Mouse (Mus musculus) G1E-ER4 (cell line): ENCODE measurements around the gene Bach2. TPM values are rescaled to one million over a fixed set of nuclear protein-coding genes. Genes with fewer than 3 reads are reported as not detected.

ENCODE experiments used
- GATA1 ChIP-seq: IDR thresholded peaks from one replicate; pipeline ENCODE4 v1.8.0; 2012; ENCODE audit warnings: low read length, inconsistent platforms
- polyA plus RNA-seq: library from polyadenylated mRNA; stranded (reverse); fragments of >175 nt; gene quantifications from 2 replicates; pipeline ENCODE4 v1.2.3, GENCODE M21; 2012

The Bach2 gene
- polyA plus RNA-seq, 1 experiment, result not detected

DNA sequence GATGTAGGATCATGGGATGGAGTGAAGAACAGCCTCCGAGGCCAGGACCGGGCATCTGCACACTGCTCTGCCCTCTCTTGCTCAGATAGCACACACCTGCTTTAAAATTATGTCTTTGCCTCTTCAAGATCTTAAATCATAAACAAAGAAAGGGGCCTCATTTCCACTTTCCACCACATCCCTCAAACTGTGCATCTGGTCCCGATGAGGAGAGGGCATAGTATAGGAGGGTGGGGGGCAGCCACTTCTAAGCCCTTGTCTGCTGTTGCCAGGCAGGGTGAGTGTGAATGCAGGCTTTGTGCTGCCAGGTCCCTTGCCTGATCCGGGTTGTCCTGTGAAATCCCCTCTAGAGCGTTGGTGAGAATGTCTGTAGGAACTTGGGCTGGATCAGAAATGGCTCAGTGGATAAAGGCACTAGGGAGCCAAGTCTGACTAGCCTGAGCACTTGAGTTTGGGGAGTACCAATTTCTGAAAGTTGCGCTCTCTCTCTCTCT, 3.6 kb downstream of the Bach2 start:
- no peak for TF ChIP-seq GATA1

DNA sequence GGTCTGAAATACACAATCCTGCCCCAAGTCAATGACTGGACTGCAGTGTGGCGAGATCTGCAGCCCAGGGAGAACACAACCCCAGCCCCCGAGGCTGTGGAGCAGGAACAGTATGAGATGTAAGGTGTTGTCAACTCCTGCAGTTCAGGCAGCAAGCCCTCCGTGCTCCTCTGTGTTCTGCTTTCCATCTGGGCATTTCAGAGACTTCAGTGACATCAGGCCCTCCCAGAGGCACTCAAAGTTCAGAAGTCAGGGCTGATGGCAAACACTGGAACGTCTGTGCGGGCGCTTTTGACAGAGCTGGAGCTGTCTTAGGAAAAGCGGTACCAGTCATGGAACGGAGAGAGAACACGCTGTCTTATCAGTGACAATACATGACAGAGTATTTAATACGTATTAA, 4.9 kb downstream of the Bach2 start:
- TF ChIP-seq GATA1, result no peak

DNA sequence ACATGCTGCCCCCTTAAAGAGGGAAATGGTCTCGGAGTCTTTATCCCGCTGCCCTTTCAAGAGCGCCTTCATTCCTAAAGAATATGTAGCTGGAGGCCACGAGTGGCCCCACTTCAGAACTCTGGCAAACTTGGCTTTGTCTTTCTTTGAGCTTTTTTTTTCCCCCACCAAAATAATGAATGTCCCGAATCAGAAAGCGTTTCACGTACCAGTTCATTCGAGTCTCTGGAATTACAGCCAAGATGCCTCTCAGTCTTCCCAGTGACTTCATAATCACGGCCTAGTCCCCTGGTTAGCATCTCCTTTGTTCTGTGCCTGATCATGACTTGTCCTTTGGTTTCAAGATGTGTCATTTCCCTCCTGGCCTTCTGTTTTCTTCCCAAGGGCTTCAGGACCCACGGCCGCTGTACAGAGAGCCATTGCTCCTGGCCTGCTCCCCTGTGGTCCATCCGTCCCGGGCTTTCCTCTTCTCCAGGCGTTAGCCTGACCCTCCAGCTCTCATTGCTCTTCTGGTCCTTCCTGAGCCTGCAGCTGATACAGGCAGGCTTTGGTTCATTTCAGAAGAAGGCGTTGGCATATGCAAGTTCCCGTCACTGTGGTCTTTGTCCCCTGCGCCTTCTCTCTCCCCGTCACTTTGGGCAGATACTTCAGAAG, 5.6 kb downstream of the Bach2 start:
- no peak for TF ChIP-seq GATA1

DNA sequence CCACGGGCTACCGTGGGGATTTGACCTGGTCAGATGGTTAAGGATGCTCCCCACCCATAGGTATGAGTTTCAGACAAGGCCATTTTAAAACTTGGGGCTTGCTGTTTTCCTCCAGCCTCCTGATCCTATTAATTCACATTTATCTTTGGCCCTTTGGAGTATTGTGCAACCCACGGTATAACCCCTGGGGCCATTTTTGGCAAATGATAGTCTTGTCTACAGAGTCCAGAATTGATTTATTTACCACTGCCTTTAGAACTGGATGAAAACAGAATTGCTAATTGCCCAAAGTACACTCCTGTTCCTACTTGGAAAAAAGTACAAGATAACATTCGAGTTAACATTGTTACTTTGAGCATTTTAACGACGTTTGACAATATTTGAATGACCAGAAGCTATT, 7.0 kb downstream of the Bach2 start:
- TF ChIP-seq GATA1, result no peak

DNA sequence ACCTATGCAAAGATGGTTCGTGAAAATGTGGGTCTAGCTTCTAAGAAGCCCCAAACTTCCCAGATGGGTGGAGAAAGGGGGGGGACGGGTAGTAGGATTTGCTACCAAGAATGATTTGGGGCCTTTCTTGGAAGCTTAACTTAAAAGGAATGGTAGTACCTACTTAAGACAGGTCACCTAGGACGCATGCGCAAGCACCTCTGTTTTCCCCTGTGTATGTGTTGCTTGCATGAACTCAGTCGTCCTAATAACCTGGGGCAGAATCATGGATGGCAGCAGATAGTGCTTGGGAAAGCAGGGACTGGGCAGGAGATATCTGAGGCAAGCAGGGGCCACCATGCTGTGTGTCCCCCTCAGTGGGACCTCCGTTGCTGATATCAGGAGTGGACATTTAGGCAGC, 7.4 kb downstream of the Bach2 start:
- no peak for TF ChIP-seq GATA1

DNA sequence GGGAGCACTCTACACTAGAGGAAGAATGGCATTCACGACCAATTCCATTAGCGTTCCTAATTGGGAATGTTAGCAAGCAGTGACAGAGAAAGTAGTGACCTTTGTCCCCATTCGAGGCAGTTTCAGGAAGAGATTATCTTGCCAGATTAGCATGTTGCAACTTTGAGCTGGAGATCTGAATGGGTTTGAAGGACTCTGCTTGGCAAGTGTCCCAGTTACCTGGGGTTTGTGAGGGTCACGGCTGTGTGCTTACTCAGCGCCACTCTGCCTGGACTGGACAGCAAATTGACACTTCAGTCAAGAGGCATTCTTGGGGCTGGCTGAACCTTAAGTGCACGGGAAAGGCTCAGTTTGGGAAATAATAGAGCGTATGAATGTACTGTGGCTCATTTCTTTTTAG, 8.2 kb downstream of the Bach2 start:
- no peak for TF ChIP-seq GATA1

DNA sequence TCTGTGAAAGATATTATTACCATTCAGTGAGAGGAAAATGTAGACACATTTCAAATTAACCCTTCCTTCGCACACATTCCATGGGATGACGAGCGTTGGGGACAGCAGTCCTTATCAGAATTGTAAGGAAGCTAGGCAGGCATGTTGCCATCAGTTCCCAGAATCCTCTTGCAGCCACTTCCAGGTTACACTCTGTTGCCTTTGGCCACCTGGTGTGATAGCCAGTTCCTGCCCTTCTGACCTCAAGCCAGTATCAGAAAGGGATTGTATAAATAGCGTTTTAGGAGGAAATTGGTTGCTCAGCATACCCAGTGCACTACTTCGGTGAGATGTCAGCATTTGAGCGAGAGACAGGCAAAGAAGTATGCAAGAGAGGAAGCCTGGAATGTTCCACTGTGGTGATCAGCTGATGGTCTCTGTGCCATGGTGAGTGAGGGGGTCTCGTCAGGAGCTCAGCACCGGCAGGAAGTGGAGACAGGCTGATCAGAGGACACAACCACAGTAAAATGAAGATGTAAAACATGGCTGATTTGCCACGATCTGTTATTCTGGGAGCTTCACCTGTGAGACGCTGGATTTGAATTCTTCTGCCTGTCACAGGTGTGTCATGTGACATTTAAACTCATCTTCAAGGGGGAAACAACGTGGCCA, 9.0 kb downstream of the Bach2 start:
- no peak for TF ChIP-seq GATA1

DNA sequence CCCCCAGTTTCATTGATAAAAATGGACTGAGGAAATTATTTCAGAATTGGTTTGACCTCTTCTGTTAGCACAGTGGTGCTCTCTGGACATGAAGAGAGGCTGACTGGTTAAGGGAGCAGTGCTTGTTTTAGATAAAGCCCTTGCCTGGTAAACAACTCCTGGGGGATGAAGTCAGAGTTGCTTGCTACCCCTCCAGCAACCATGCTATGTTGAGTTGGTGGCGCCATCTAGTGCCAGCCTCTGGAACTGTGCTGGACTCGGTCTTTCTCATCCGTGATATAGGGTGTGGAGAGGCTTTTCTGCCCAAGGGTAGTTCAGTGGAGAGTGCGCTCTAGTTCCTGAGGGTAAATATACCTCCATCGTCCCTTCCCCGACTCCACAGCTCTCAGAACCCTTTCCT, 9.6 kb downstream of the Bach2 start:
- no peak for TF ChIP-seq GATA1

DNA sequence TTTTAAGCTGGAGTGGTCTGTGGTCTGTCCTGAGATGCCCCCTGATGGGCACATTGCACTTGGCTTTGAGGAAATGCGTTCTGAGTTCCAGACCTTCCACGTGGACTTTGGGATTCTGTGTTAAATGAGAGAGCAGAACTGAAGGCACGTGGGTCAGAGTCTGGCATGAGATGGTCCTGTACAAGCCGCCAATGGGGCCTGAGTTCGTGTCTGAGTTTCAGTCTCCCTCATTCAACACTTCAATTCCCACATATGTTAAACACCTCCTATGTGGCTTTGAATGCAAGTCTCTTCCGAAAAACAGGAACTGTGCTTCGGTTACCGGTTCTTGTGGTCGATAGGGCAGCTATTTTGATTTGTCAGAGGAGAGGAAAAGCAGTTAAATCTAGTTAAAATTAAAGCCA, 10.4 kb downstream of the Bach2 start:
- TF ChIP-seq GATA1, result no peak

DNA sequence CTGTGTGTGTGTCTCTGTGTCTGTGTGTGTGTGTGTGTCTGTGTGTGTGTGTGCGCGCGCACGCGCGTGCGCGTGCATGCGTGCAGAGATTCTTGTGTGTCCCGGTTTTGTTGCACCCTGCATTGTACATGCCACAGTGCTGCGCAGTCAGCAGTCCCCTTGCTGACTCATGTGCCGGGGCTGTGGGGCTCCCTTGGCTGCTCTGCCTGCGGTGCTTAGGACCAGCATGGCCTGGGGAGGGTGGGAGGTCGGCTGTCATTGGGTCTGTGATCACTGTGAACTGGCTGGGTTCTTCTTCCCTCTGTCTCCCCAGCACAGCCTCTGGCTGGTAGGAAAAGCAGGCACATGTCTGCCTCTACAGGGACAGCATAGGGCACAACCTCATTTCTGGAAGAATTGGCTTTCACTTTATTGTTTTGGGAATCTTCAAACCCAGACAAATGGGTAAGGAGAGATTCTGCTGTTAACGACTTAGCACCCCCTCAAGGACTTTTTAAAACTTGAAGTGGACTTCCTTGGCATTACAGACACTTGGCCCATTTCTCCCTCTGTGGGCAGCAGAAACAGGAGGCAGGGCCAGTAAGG, 11.2 kb downstream of the Bach2 start:
- TF ChIP-seq GATA1, result no peak

DNA sequence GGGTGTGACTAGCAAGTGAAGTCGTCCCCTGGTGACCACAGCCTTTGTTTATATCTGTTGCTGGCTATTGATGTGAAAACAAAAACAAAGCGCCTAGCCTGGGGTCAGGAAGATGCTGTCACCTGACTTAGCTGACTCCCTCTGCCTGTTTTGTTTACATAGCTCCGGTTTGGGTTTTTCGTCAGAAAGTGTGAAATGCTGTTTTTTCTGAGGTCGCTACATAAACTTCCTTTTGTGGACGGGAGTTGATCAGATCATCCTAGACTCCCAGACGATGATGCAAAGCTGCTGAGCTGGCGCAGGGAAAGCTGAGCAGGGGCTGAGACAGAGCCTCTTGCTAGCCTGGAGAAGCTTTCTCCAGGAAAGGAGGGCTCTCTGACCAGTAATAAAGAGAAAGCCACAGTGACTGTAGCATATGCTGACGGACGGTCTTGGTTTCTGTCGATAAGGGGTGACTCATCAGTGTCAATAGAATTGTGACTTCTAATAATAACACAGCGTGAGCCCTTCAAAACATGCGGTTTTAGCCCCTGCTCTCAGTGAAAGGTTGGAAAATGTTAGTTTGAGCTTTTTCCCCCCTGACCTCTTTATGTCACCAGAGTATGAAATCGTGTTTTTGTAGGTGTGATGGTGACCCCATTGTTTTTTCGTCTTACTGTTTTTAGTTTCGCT, 11.9 kb downstream of the Bach2 start:
- no peak for TF ChIP-seq GATA1

DNA sequence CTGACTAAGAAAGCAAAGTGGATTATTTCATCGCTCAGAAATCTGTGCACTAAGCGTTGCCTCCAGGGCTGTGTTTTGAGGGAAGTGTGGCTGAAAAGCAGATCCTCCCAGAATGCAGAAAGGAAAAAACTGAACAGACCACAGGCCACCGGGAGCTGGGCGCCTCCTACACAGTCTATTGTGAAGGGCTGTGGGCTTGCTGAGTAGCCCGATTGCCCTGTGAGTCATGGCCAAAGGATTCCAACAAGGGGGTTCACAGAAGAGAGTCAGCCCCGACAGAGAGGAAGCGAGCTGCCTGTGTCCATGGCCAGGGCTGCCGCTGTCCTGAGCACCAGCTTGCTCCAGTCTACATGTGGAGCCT, 12.4 kb downstream of the Bach2 start:
- no peak for TF ChIP-seq GATA1

DNA sequence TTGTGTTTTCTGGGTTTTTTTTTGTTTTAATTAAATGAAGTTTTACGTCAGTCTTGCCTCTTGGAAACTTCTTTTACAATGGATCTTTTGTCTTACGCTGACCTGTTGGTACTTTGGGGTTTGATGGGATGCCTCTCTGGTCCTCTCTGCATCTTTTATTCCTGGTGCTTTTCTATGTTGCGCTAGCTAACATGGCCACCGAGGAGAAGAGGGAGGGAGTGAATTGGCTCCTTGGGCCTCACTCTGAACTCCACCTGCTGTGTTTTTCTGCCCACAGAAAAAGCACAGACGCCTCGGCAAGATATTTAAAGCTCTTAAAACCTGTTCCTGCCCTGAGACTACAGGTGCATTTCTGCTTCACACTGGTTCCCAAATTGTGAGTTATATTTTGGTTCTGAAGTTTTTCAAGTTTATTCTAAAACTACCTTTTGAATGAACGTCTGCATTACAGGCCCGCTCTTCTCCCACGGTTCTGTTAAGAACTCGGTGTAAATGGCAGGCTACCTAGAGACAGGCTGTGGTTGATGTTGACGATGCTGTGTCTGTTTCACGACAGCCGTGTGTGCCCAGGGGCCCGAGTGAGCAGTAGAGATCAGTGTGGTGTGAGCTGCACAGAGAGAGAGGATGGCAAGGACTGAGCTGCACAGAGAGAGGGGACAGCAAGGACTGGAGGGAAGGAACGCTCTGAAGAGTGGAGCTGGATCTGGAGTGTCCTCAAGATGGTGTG, 13.5 kb downstream of the Bach2 start:
- no peak for TF ChIP-seq GATA1

DNA sequence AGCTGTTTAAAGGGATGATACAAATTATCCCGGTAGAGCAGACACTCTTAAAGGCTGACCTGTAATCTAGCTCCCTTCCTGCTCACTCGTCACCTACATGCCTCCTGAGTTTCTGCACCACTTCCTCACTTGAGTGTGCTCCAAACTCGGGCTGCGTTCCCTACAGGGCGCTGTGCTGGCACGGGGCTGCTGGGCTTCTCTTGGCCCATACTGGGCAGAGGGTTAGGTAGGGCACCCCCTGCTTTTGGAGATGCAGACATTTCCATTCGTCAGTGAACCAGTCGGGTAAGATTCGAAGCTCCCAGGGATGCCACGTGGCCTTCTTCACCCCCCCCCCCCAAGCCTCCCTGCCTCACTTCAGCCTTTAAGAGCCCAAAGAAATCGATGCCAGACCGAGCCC, 19.1 kb downstream of the Bach2 start:
- no peak for TF ChIP-seq GATA1

DNA sequence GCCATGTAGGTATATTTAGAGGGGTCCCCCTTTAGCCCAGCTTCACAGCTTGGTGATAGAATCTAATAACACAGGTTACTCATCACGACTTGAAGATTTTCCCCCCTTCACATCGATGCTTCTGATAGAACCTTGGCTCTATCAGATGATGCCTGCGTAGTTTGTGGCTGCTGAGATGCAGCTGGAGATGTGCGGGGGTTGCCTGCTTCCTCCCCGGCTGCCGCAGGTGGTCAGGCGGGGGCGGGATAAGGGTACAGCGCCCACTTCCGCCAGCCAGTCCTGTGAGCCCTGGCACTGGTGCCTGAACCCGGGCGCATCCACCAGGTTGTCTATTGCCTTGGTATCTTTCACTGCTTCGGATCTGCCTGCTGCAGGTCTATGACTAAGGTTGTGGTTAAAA, 19.5 kb downstream of the Bach2 start:
- TF ChIP-seq GATA1, result no peak

DNA sequence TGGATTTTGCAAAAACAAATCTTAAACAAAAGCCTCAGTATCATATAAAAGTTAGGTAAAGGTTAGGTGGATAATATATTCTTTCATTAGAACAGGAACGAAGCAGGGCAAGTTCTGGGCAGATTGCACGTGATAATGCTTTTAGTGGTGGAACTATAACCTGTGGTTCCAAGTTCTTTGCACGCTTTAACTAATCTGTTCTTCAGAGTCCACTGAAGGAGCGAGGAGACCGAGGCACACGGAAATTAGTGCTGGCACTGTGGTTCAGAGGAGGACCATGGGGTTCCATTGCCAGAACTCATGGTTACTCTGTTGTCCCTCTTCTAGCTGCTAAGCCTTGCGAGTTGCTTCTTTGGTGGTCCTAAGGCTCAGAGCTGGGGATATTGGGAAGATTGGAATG, 20.0 kb downstream of the Bach2 start:
- no peak for TF ChIP-seq GATA1

DNA sequence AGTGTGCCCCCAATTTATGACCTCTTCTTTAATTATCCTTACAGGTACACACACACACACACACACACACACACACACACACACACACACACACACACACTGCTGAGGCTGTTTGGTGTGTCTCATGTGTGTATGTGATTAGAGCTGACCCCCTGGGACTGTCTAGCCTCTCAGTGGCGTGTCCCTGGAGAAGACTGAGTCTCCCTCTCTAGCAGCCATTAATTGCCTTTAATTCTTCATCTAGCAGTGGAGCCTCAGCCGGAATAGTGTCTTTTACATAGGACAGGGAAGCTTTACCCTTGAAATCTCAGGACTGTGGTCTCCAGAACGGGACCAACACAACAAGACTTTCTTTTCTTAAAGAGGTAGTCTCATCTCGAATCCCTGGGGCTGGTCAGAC, 22.3 kb downstream of the Bach2 start:
- no peak for TF ChIP-seq GATA1
